Mouse (Mus musculus) stomach, postnatal 0 days (tissue): ENCODE results near the gene Cebpg. TPM values are rescaled to one million over a fixed set of nuclear protein-coding genes. Genes with fewer than 3 reads are reported as not detected.

ENCODE experiments used
- ATAC-seq: fragments of 200-750 bp; cut with Nextera tagmentation; 2 replicates; pipeline ENCODE4 v1.8.0; 2017; ENCODE audit not compliant: low FRiP score, low TSS enrichment
- DNase-seq: peaks from one replicate; pipeline ENCODE4 v3.0.0-alpha.2; 2016; ENCODE audit warnings: low spot score
- H3K27ac ChIP-seq: fragments of 300-500 bp; sonication (generic); replicated peaks from 2 replicates; pipeline ENCODE4 v1.5.1; 2014; ENCODE audit warnings: mild to moderate bottlenecking, control low read depth
- H3K27me3 ChIP-seq: fragments of 300-500 bp; sonication (generic); 2 replicates; pipeline ENCODE4 v1.6.1; 2014; ENCODE audit warnings: low read length; ENCODE audit not compliant: control insufficient read depth, insufficient read depth
- H3K36me3 ChIP-seq: fragments of 300-500 bp; sonication (generic); 2 replicates; pipeline ENCODE4 v1.6.1; 2014; ENCODE audit warnings: low read length, mixed read lengths; ENCODE audit not compliant: control insufficient read depth, insufficient read depth
- H3K4me1 ChIP-seq: fragments of 300-500 bp; sonication (generic); replicated peaks from 2 replicates; pipeline ENCODE4 v1.6.1; 2014; ENCODE audit warnings: antibody characterized with exemption; ENCODE audit not compliant: control insufficient read depth, insufficient read depth
- H3K4me2 ChIP-seq: fragments of 300-500 bp; sonication (generic); replicated peaks from 2 replicates; pipeline ENCODE4 v1.6.1; 2014; ENCODE audit warnings: low read depth, mild to moderate bottlenecking, control low read depth, moderate library complexity
- H3K4me3 ChIP-seq: fragments of 300-500 bp; sonication (generic); 2 replicates; pipeline ENCODE4 v1.5.1; 2014; ENCODE audit warnings: low read depth, low read length, control low read depth
- H3K9ac ChIP-seq: fragments of 300-500 bp; sonication (generic); 2 replicates; pipeline ENCODE4 v1.6.1; 2014; ENCODE audit warnings: mild to moderate bottlenecking, low read length, control low read depth, mixed read lengths
- H3K9me3 ChIP-seq: fragments of 300-500 bp; sonication (generic); 2 replicates; pipeline ENCODE4 v1.6.1; 2016; ENCODE audit warnings: low read length; ENCODE audit not compliant: control insufficient read depth
- CTCF ChIP-seq: IDR thresholded peaks from 2 replicates; pipeline ENCODE4 v1.5.1; 2016; ENCODE audit warnings: antibody characterized with exemption, low read depth, mild to moderate bottlenecking, moderate library complexity
- EP300 ChIP-seq: optimal IDR thresholded peaks from 2 replicates; pipeline ENCODE3; 2016; ENCODE audit warnings: antibody characterized with exemption
- WGBS: fragments of 180-500 bp; shearing (Covaris S2); extraction: QIAGEN DNeasy Blood & Tissue Kit; methylation state at CpG from one replicate; pipeline ENCODE4 v1.1.7; 2014; 5-methylcytosine and 5-hydroxymethylcytosine counted together
- polyA plus RNA-seq: library from polyadenylated mRNA; unstranded; fragments of >200 nt; fragmentation: Nextera tagmentation; extraction: Ambion mirVana; gene quantifications from 2 replicates; pipeline ENCODE4 v1.2.1, GENCODE M21; 2015

Cebpg gene
- polyA plus RNA-seq, 1 experiment from 2014 or later: 29.7 TPM

GRCm38 (mm10) chr7:35084565-35085360 is 28.4 kb upstream of the Cebpg start:
- no peaks in the 10 kb centered on the region for H3K27me3 ChIP-seq
- no peaks in the 10 kb centered on the region for H3K36me3 ChIP-seq
- peak; percentile 87 for ATAC-seq
- TF ChIP-seq CTCF (no peak), EP300 (no peak)
- H3K4me1 ChIP-seq: 0 out of 2 replicates have a peak, but pooled peaks cover 3% of the 10 kb centered on the region
- H3K9me3 ChIP-seq: no peaks in the 10 kb centered on the region
- no peak overlapping the region for H3K4me3 ChIP-seq
- H3K9ac ChIP-seq: no peak overlapping the region
- no peak overlapping the region for H3K4me2 ChIP-seq
- WGBS: 50% methylated on average over 12 of the region's 12 CpGs
- DNase-seq: peak; percentile 55
- 0 out of 2 replicates have a peak overlapping the region, but pooled peaks have one; percentile 35 for H3K27ac ChIP-seq

GRCm38 (mm10) chr7:35081406-35082104 is 25.2 kb upstream of the Cebpg start:
- Histone ChIP-seq H3K36me3 (no peaks in the 10 kb centered on the region), H3K9ac (no peak overlapping the region), H3K27me3 (no peaks in the 10 kb centered on the region), H3K4me2 (peak overlapping the region; percentile 36), H3K27ac (peak overlapping the region; percentile 87), H3K4me3 (no peak overlapping the region), H3K4me1 (0 out of 2 replicates have a peak, but pooled peaks cover 3% of the 10 kb centered on the region), H3K9me3 (no peaks in the 10 kb centered on the region)
- TF ChIP-seq CTCF (no peak), EP300 (no peak)
- ATAC-seq (0 out of 2 replicates have a peak, but pooled peaks have one; percentile 30), DNase-seq (no peak)
- WGBS: 66% methylated on average over 9 of the region's 9 CpGs

- DNase-seq: peak; percentile 29
- 19% methylated on average over 10 of the region's 10 CpGs for WGBS
- no peak overlapping the region for H3K9ac ChIP-seq
- no peak for TF ChIP-seq CTCF
- TF ChIP-seq EP300: no peak
- H3K36me3 ChIP-seq: no peaks in the 10 kb centered on the region
- no peaks in the 10 kb centered on the region for H3K4me1 ChIP-seq
- H3K9me3 ChIP-seq: no peaks in the 10 kb centered on the region
- H3K4me2 ChIP-seq: peak overlapping the region; percentile 36
- peak; percentile 33 for ATAC-seq
- no peak overlapping the region for H3K4me3 ChIP-seq
- peak overlapping the region; percentile 87 for H3K27ac ChIP-seq
- H3K27me3 ChIP-seq: no peaks in the 10 kb centered on the region
Measured at GRCm38 (mm10) chr7:35080843-35081338, 24.5 kb upstream of the Cebpg start.

GRCm38 (mm10) chr7:35076645-35077044 is 20.3 kb upstream of the Cebpg start:
- ATAC-seq (no peak), DNase-seq (no peak)
- TF ChIP-seq CTCF: no peak
- TF ChIP-seq EP300: no peak
- H3K4me2 ChIP-seq: no peak overlapping the region
- no peaks in the 10 kb centered on the region for H3K27me3 ChIP-seq
- H3K27ac ChIP-seq: peak overlapping the region; percentile 58
- 32% methylated on average over 5 of the region's 5 CpGs for WGBS
- no peaks in the 10 kb centered on the region for H3K4me1 ChIP-seq
- H3K9ac ChIP-seq: no peak overlapping the region
- H3K9me3 ChIP-seq: no peaks in the 10 kb centered on the region
- no peak overlapping the region for H3K4me3 ChIP-seq
- H3K36me3 ChIP-seq: no peaks in the 10 kb centered on the region

GRCm38 (mm10) chr7:35066640-35067212 is 10.4 kb upstream of the Cebpg start:
- ATAC-seq: no peak
- no peak overlapping the region for H3K4me2 ChIP-seq
- TF ChIP-seq EP300 (no peak), CTCF (no peak)
- 89% methylated on average over 8 of the region's 8 CpGs for WGBS
- H3K36me3 ChIP-seq: no peaks in the 10 kb centered on the region
- H3K9ac ChIP-seq: no peak overlapping the region
- H3K4me3 ChIP-seq: no peak overlapping the region
- no peak for DNase-seq
- no peak overlapping the region for H3K27ac ChIP-seq
- H3K27me3 ChIP-seq: no peaks in the 10 kb centered on the region
- H3K4me1 ChIP-seq: no peaks in the 10 kb centered on the region
- no peaks in the 10 kb centered on the region for H3K9me3 ChIP-seq
